Mouse (Mus musculus) brain, embryonic 14.5 days (tissue): Measurements from ENCODE around the gene Gmds.

ENCODE experiments used
- CTCF ChIP-seq: fragments of 200-500 bp; IDR thresholded peaks from 2 replicates; pipeline ENCODE4 v1.5.1; 2012; ENCODE audit warnings: inconsistent platforms, mild to moderate bottlenecking, moderate library complexity, borderline replicate concordance; ENCODE audit not compliant: insufficient read depth, insufficient read length; ENCODE audit errors: extremely low read depth
- POLR2A ChIP-seq: fragments of 200-500 bp; IDR thresholded peaks from 2 replicates; pipeline ENCODE4 v1.6.1; 2012; ENCODE audit warnings: mild to moderate bottlenecking, inconsistent platforms, borderline replicate concordance; ENCODE audit not compliant: poor library complexity, insufficient read depth, insufficient read length, severe bottlenecking; ENCODE audit errors: extremely low read depth

- TF ChIP-seq CTCF (no peak), POLR2A (no peak)
These were observed 295.8 kb downstream of the Gmds start for GRCm38 (mm10) chr13:32042748-32043147.
